Mouse (Mus musculus) liver, postnatal 0 days (tissue): ENCODE results near the gene Cep290. TPM values are rescaled to one million over a fixed set of nuclear protein-coding genes. Genes with fewer than 3 reads are reported as not detected.

Experiments used
- ATAC-seq: fragments of 200-750 bp; cut with Nextera tagmentation; 2 replicates; pipeline ENCODE4 v1.8.0; 2017; ENCODE audit warnings: mild to moderate bottlenecking, moderate library complexity
- DNase-seq: peaks from one replicate; pipeline ENCODE4 v3.0.0-alpha.2; 2016
- H3K27ac ChIP-seq: fragments of 300-500 bp; sonication (generic); 2 replicates; pipeline ENCODE4 v1.5.1; 2014; ENCODE audit warnings: antibody characterized with exemption, moderate library complexity, mild to moderate bottlenecking, low read depth
- H3K27me3 ChIP-seq: fragments of 300-500 bp; sonication (generic); 2 replicates; pipeline ENCODE4 v1.6.1; 2014; ENCODE audit warnings: low read length, control low read depth, mixed read lengths; ENCODE audit not compliant: insufficient read depth
- H3K36me3 ChIP-seq: fragments of 300-500 bp; sonication (generic); replicated peaks from 2 replicates; pipeline ENCODE4 v1.6.1; 2014; ENCODE audit warnings: mild to moderate bottlenecking, control low read depth, low read length, moderate library complexity, mixed read lengths; ENCODE audit not compliant: insufficient read depth
- H3K4me1 ChIP-seq: fragments of 300-500 bp; sonication (generic); 2 replicates; pipeline ENCODE4 v1.6.1; 2014; ENCODE audit warnings: antibody characterized with exemption, mild to moderate bottlenecking, control low read depth; ENCODE audit not compliant: insufficient read depth
- H3K4me2 ChIP-seq: fragments of 300-500 bp; sonication (generic); 2 replicates; pipeline ENCODE4 v1.6.1; 2014; ENCODE audit warnings: low read depth, mild to moderate bottlenecking, low read length, moderate library complexity, mixed read lengths
- H3K4me3 ChIP-seq: fragments of 300-500 bp; sonication (generic); 2 replicates; pipeline ENCODE4 v1.5.1; 2014; ENCODE audit warnings: low read depth, low read length
- H3K9ac ChIP-seq: fragments of 300-500 bp; sonication (generic); replicated peaks from 2 replicates; pipeline ENCODE4 v1.6.1; 2014; ENCODE audit warnings: mild to moderate bottlenecking, moderate library complexity
- H3K9me3 ChIP-seq: fragments of 300-500 bp; sonication (generic); 2 replicates; pipeline ENCODE4 v1.6.1; 2016; ENCODE audit warnings: mild to moderate bottlenecking, control low read depth, low read length, mixed read lengths
- CTCF ChIP-seq: sonication (generic); IDR thresholded peaks from 2 replicates; pipeline ENCODE4 v1.5.1; 2016; ENCODE audit warnings: antibody characterized with exemption, low read depth
- EP300 ChIP-seq: IDR thresholded peaks from 2 replicates; pipeline ENCODE4 v1.6.1; 2016; ENCODE audit warnings: antibody characterized with exemption, low read depth, mild to moderate bottlenecking
- WGBS: fragments of 180-500 bp; shearing (Covaris S2); extraction: QIAGEN DNeasy Blood & Tissue Kit; methylation state at CpG from one replicate; pipeline ENCODE4 v1.1.7; 2014; ENCODE audit not compliant: insufficient replicate concordance; 5-methylcytosine and 5-hydroxymethylcytosine counted together
- polyA plus RNA-seq: library from polyadenylated mRNA; unstranded; fragments of >200 nt; fragmentation: Nextera tagmentation; extraction: Ambion mirVana; gene quantifications from 2 replicates; pipeline ENCODE4 v1.2.1, GENCODE M21; 2015

Gene Cep290
- polyA plus RNA-seq, 1 experiment from 2014 or later: 1.7 TPM

DNA sequence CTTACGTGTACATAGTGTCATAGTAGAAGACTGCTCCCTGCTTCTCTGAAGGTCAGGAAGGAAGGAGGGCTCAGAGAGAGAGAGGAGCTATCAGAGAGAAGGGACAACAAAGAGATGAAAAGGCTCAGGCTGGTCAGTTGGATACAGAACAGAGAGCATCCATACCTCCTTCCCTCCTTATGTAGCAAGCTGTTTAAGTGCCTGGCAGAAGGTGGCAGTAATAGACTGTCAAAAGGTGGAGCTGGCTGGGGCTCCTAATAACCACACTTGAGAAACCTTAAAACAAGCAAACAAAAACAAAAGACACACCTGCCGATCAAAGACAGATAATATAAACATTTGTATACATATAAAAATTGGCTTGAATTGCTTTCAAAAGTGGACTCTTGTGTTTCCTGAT is 116.9 kb downstream of the Cep290 start:
- Histone ChIP-seq H3K36me3 (no peaks in the 10 kb centered on the region), H3K4me1 (no peaks in the 10 kb centered on the region), H3K27ac (no peak overlapping the region), H3K9me3 (no peaks in the 10 kb centered on the region), H3K9ac (no peak overlapping the region), H3K4me3 (no peak overlapping the region), H3K27me3 (no peaks in the 10 kb centered on the region), H3K4me2 (no peak overlapping the region)
- ATAC-seq (no peak), DNase-seq (no peak)
- TF ChIP-seq CTCF (no peak), EP300 (no peak)
- 74% methylated on average over 2 of the region's 2 CpGs for WGBS

DNA sequence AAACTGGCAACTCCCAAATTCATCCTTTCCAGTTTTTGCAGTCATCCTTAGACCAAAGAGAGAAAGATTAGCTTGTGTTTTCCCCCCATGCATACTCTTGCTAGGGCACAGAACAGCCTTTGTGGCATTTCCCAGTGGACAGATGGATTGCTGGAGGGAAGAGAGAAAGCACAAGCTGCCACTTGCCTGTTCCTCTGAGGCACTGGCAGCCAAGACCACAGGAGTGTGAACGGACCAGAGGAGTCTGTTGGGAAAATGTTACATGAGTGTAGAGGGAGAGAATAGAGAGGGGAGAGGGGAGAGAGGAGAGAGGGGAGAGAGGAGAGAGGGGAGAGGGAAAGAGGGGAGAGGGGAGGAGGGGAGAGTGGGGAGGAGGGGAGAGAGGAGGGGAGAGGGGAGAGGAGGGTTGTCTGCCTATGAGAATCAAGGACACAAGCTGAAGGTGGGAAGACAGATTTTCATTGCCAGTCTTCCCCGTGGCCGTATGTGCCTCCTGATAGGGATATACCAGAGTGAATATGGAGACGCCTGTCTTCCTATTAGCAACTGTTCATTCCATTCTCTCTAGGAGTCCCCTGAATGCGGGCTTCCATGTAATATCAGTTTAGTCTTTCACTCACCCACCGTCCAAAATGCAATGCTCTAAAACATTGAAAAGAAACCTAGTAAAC is 130.0 kb downstream of the Cep290 start:
- Histone ChIP-seq H3K36me3 (no peaks in the 10 kb centered on the region), H3K9me3 (no peaks in the 10 kb centered on the region), H3K27me3 (no peaks in the 10 kb centered on the region), H3K9ac (no peak overlapping the region), H3K27ac (no peak overlapping the region), H3K4me3 (no peak overlapping the region), H3K4me2 (no peak overlapping the region), H3K4me1 (no peaks in the 10 kb centered on the region)
- 77% methylated on average over 6 of the region's 6 CpGs for WGBS
- DNase-seq: no peak
- no peak for ATAC-seq
- TF ChIP-seq CTCF: no peak
- no peak for TF ChIP-seq EP300

DNA sequence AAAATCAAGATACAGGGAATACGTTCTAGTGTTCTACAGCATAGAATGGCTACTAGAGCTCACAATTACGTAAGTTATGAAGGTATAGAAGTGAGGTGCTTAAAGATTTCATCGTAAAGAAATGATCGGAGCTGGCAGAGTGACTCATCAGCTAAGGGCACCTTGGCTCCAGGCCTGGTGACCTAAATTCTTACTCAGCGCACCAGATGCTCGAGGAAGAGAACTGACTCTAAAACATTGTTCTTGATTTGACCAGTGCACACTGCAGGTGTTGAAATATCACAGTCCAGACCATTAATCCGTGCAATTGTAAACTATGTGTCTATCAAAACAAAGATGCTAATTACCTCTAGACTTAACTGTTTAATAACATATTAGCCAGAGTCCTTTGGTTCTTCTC is 132.1 kb downstream of the Cep290 start:
- Histone ChIP-seq H3K9me3 (no peaks in the 10 kb centered on the region), H3K4me1 (no peaks in the 10 kb centered on the region), H3K4me3 (no peak overlapping the region), H3K4me2 (no peak overlapping the region), H3K9ac (no peak overlapping the region), H3K27me3 (no peaks in the 10 kb centered on the region), H3K36me3 (no peaks in the 10 kb centered on the region), H3K27ac (no peak overlapping the region)
- ATAC-seq (no peak), DNase-seq (no peak)
- TF ChIP-seq EP300 (no peak), CTCF (no peak)
- WGBS: 84% methylated on average over 7 of the region's 7 CpGs

DNA sequence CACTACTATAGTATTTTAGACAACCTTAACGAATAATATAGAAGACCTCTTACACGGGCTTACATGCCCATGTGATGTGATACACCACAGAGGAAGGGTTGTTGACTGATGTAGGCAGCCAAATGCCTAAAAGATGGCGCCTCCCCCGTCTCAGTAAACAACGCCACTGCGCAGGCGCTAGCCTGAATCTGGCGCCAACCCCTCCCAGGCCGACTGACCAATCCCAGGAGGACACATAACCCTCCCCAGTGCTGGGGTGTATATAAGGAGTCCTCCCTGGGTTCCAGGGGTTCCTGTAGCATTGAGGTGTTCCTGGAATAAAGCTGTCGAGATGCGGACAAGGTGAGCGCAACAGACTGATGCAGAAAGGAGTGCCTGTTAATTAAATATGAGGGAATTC is 132.7 kb downstream of the Cep290 start:
- H3K27me3 ChIP-seq: no peaks in the 10 kb centered on the region
- no peaks in the 10 kb centered on the region for H3K36me3 ChIP-seq
- no peak overlapping the region for H3K4me3 ChIP-seq
- no peak for ATAC-seq
- 85% methylated on average over 12 of the region's 12 CpGs for WGBS
- no peaks in the 10 kb centered on the region for H3K9me3 ChIP-seq
- H3K4me1 ChIP-seq: no peaks in the 10 kb centered on the region
- no peak overlapping the region for H3K27ac ChIP-seq
- no peak overlapping the region for H3K9ac ChIP-seq
- no peak for TF ChIP-seq CTCF
- TF ChIP-seq EP300: no peak
- DNase-seq: no peak
- no peak overlapping the region for H3K4me2 ChIP-seq

DNA sequence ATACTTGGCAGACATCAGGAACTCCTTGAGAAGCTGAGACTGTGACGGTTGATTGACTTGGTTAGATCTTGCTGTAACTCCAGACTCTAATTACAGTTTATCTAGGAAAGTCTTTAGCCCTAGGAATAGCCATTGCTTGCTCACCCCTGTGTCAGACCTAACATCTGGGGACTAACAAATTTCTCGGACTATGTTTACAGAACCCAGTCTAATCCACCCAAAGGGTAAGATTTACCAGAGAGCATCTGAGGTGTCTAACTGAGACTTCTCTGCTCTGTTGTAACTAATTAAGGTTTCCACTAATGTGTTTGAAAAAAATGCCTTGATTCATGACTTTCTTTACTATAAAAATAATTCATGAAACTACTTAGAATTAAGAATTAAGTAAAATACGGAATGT is 135.1 kb downstream of the Cep290 start:
- Histone ChIP-seq H3K27ac (no peak overlapping the region), H3K4me3 (no peak overlapping the region), H3K4me1 (no peaks in the 10 kb centered on the region), H3K4me2 (no peak overlapping the region), H3K27me3 (no peaks in the 10 kb centered on the region), H3K9ac (no peak overlapping the region), H3K9me3 (no peaks in the 10 kb centered on the region), H3K36me3 (no peaks in the 10 kb centered on the region)
- no peak for TF ChIP-seq CTCF
- TF ChIP-seq EP300: no peak
- ATAC-seq (no peak), DNase-seq (no peak)
- 69% methylated on average over 3 of the region's 3 CpGs for WGBS

Other genes with a start within 250 kb of the Cep290 start
- gene Gm4301, start 151.9 kb upstream of the Cep290 start, polyA plus RNA-seq: not detected in 2 replicates
- not detected in 2 replicates for gene Gm4302, start 146.7 kb upstream of the Cep290 start, polyA plus RNA-seq
- not detected in 2 replicates for gene Gm4303, start 141.6 kb upstream of the Cep290 start, polyA plus RNA-seq
- not detected in 2 replicates for gene Gm4305, start 136.5 kb upstream of the Cep290 start, polyA plus RNA-seq
- gene Gm4307, start 126.2 kb upstream of the Cep290 start, polyA plus RNA-seq: not detected in 2 replicates
- not detected in 2 replicates for gene Gm4312, start 105.0 kb upstream of the Cep290 start, polyA plus RNA-seq
- 2.5 TPM in 2 replicates for gene Tmtc3, start 208 bp upstream of the Cep290 start, polyA plus RNA-seq
- gene 4930430F08Rik, start 102.9 kb downstream of the Cep290 start, polyA plus RNA-seq: 5.0 and 5.1 TPM in 2 replicates
- not detected in 2 replicates for gene 1700017N19Rik, start 102.9 kb downstream of the Cep290 start, polyA plus RNA-seq